Mouse (Mus musculus): ENCODE data around the gene Drosha. TPM values are rescaled to one million over a fixed set of nuclear protein-coding genes. Genes with fewer than 3 reads are reported as not detected.
"Not testable (repeated sequence)": the region's sequence is repeated elsewhere in the genome, so short reads cannot be mapped to it uniquely, and the experiment has no call there.

Gene Drosha
- polyA plus RNA-seq, 1 experiment from 2014 or later = 65.1 TPM

GRCm38 (mm10) chr15:12919967-12920870 lies 95.6 kb downstream of the Drosha start:
- H3K36me3 ChIP-seq = peaks cover 78% of the 10 kb centered on the region

GRCm38 (mm10) chr15:12921901-12922300 lies 97.3 kb downstream of the Drosha start:
- Histone ChIP-seq H3K4me2 (replicated peaks) (no peak overlapping the region), H3K27me3 (no peaks in the 10 kb centered on the region), H3K4me3 (no peak overlapping the region), H3K9me3 (replicated peaks) (no peaks in the 10 kb centered on the region), H3K4me1 (no peaks in the 10 kb centered on the region), H3K27ac (no peak overlapping the region), H3K36me3 (peaks cover 78% of the 10 kb centered on the region), H3K9ac (no peak overlapping the region)
- no peak for ATAC-seq (ENCODE audit: low FRiP score)
- 94% methylated on average over 6 of the region's 6 CpGs for WGBS

More at GRCm38 (mm10) chr15:12919967-12920870, 95.6 kb downstream of the Drosha start:
- Histone ChIP-seq H3K4me1 (no peaks in the 10 kb centered on the region), H3K27ac (0 out of 2 replicates have a peak overlapping the region, but pooled peaks have one; percentile 12), H3K9ac (no peak overlapping the region), H3K9me3 (replicated peaks) (no peaks in the 10 kb centered on the region), H3K4me3 (no peak overlapping the region), H3K27me3 (no peaks in the 10 kb centered on the region), H3K4me2 (replicated peaks) (no peak overlapping the region)
- ATAC-seq (ENCODE audit: low FRiP score) = peak; percentile 58
- WGBS = 76% methylated on average over 24 of the region's 24 CpGs

DNA sequence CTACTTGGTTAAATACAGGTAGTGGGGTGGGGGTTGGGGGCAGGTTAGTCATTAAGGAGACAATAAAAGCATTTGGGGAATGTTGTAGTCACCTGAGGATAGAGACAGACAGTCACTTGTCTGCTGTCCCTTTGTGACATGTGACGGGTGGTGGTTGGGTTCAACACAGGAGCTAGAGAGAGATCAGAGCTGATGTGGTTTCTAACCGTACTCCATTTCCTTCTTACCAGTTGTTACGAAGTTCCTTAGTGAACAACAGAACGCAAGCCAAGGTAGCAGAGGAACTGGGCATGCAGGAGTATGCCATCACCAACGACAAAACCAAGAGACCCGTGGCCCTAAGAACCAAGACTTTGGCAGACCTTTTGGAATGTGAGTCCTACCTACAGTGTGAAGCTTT lies 99.2 kb downstream of the Drosha start:
- no peak overlapping the region for H3K9ac ChIP-seq
- WGBS = 91% methylated on average over 6 of the region's 6 CpGs

GRCm38 (mm10) chr15:12931481-12931880 lies 106.9 kb downstream of the Drosha start:
- Histone ChIP-seq H3K36me3 (peaks cover 57% of the 10 kb centered on the region), H3K9ac (no peak overlapping the region)
- 91% methylated on average over 5 of the region's 5 CpGs for WGBS

More for the DNA sequence above, 99.2 kb downstream of the Drosha start:
- no peak for ATAC-seq (ENCODE audit: low FRiP score)
- Histone ChIP-seq H3K9me3 (replicated peaks) (no peaks in the 10 kb centered on the region), H3K36me3 (peaks cover 67% of the 10 kb centered on the region), H3K4me1 (no peaks in the 10 kb centered on the region), H3K4me2 (replicated peaks) (no peak overlapping the region), H3K4me3 (no peak overlapping the region), H3K27me3 (no peaks in the 10 kb centered on the region), H3K27ac (no peak overlapping the region)

DNA sequence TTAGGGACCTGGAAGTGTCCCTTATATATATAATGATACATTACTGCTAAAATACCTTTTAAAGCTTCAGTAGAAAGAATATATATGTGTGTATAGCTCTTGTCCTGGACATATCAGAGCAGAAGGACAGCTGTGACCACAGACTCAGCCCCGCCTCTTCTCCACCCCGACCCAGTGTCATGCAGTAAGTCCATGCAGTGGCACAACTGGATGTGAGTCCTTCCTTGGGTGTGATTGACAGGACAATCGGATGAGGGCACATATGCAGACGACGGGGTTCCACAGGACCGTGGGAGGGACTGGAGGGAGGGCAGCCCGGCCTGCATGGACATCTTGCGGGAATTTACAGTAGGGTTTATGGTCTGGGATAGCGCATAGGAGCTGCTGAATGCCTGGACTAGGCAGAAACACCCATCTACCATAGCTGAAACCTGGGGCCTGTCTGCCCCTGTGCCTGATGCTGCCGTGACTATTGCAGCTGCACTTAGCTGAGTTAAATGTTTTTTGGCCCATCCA lies 111.7 kb downstream of the Drosha start:
- no peak overlapping the region for H3K27ac ChIP-seq
- no peak overlapping the region for H3K4me3 ChIP-seq
- H3K36me3 ChIP-seq = peaks cover 26% of the 10 kb centered on the region
- no peak overlapping the region for H3K4me2 ChIP-seq (replicated peaks)
- H3K9ac ChIP-seq = no peak overlapping the region
- H3K27me3 ChIP-seq = no peaks in the 10 kb centered on the region
- H3K4me1 ChIP-seq = no peaks in the 10 kb centered on the region
- no peaks in the 10 kb centered on the region for H3K9me3 ChIP-seq (replicated peaks)
- no peak for ATAC-seq (ENCODE audit: low FRiP score)
- 90% methylated on average over 10 of the region's 10 CpGs for WGBS

More at GRCm38 (mm10) chr15:12931481-12931880, 106.9 kb downstream of the Drosha start:
- H3K4me3 ChIP-seq = no peak overlapping the region
- no peaks in the 10 kb centered on the region for H3K4me1 ChIP-seq
- no peak overlapping the region for H3K4me2 ChIP-seq (replicated peaks)
- H3K27me3 ChIP-seq = no peaks in the 10 kb centered on the region
- no peaks in the 10 kb centered on the region for H3K9me3 ChIP-seq (replicated peaks)
- no peak overlapping the region for H3K27ac ChIP-seq
- no peak for ATAC-seq (ENCODE audit: low FRiP score)

DNA sequence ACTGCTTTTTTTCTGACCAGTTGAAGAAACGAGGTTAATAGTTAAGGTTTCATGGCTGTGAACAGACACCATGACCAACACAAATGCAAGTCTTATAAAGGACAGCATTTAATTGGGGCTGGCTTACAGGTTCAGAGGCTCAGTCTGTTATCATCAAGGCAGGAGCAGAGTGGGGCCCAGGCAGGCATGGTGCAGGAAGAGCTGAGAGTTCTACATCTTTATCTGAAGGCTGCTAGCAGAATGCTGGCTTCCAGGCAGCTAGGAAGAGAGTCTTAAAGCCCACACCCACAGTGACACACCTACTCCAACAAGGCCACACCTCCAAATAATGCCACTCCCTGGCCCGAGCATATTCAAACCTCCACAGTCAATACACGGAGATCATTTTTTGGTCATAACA lies 112.7 kb downstream of the Drosha start:
- not testable (repeated sequence) for H3K27ac ChIP-seq; H3K4me3 ChIP-seq; H3K9ac ChIP-seq; H3K9me3 ChIP-seq (replicated peaks); H3K4me1 ChIP-seq; H3K4me2 ChIP-seq (replicated peaks); H3K27me3 ChIP-seq; ATAC-seq (ENCODE audit: low FRiP score)
- 82% methylated on average over 3 of the region's 3 CpGs for WGBS
- H3K36me3 ChIP-seq = peaks cover 21% of the 10 kb centered on the region

- H3K9ac ChIP-seq = no peak overlapping the region
- H3K27me3 ChIP-seq = no peaks in the 10 kb centered on the region
- no peaks in the 10 kb centered on the region for H3K4me1 ChIP-seq
- WGBS = 86% methylated on average over 9 of the region's 9 CpGs
- no peak overlapping the region for H3K4me2 ChIP-seq (replicated peaks)
- H3K27ac ChIP-seq = no peak overlapping the region
- ATAC-seq (ENCODE audit: low FRiP score) = no peak
- H3K36me3 ChIP-seq = peaks cover 9% of the 10 kb centered on the region
- no peaks in the 10 kb centered on the region for H3K9me3 ChIP-seq (replicated peaks)
- H3K4me3 ChIP-seq = no peak overlapping the region
Measured at GRCm38 (mm10) chr15:12941106-12941505, 116.5 kb downstream of the Drosha start.

DNA sequence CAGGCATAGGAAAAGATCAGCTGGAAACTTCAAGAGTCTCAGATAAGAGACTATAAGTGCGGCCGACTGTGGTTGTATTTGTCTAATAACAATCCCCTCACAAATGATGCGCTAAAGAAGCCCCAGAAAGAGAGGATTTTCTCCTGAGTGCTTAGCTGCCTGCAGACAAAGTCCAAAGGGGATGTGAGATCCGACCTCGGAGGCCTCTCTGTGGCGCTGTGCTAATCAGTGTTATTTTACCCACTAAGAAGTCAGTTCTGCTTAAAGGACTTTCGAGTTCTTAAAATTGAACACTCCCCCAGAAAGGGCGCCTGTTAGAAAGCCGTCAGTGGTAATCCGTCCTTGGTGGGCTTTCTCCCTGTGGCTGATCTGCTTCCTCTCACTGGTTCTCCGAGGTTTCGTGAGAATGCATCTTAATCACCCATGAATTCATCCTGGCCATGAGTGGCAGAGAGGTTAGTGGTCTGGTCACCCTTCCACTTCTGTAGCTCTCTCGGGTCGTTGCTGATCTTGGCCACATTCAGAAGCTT lies 117.1 kb downstream of the Drosha start:
- peaks cover 2% of the 10 kb centered on the region; the same call in 1 of the 2 replicates for H3K36me3 ChIP-seq

GRCm38 (mm10) chr15:12942424-12942823 lies 117.8 kb downstream of the Drosha start:
- Histone ChIP-seq H3K4me3 (no peak overlapping the region), H3K9me3 (replicated peaks) (no peaks in the 10 kb centered on the region), H3K9ac (no peak overlapping the region), H3K27ac (no peak overlapping the region), H3K4me1 (no peaks in the 10 kb centered on the region), H3K36me3 (no peaks in the 10 kb centered on the region), H3K27me3 (no peaks in the 10 kb centered on the region), H3K4me2 (replicated peaks) (no peak overlapping the region)
- no peak for ATAC-seq (ENCODE audit: low FRiP score)
- WGBS = 92% methylated on average over 4 of the region's 4 CpGs

More for the DNA sequence above, 117.1 kb downstream of the Drosha start:
- Histone ChIP-seq H3K9ac (no peak overlapping the region), H3K27me3 (no peaks in the 10 kb centered on the region), H3K27ac (no peak overlapping the region), H3K9me3 (replicated peaks) (no peaks in the 10 kb centered on the region), H3K4me2 (replicated peaks) (no peak overlapping the region), H3K4me3 (no peak overlapping the region), H3K4me1 (no peaks in the 10 kb centered on the region)
- WGBS = 65% methylated on average over 14 of the region's 14 CpGs
- no peak for ATAC-seq (ENCODE audit: low FRiP score)

DNA sequence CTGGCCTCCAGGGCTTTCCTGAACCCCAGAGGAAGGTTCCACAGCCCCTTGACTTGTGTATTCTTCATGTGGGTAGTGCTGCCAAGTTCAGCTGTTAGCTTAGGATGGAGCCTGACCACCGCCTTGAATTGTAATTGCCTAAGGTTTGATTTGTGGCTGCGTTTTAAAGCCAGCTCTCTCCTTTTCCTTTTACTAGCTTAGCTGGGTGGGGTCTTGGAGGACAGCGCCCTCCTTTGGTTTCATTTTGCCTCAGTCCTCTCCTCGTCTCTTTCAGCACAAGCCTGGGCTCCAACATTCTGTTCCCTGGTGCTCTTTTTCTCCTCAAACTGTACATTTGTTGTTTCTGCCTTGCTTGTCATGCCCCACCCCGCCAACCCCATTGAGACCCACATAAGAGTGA lies 133.4 kb downstream of the Drosha start:
- Histone ChIP-seq H3K9me3 (replicated peaks) (0 out of 2 replicates have a peak, but pooled peaks cover 9% of the 10 kb centered on the region), H3K36me3 (no peaks in the 10 kb centered on the region), H3K4me1 (no peaks in the 10 kb centered on the region), H3K27me3 (no peaks in the 10 kb centered on the region), H3K4me2 (replicated peaks) (no peak overlapping the region), H3K27ac (no peak overlapping the region), H3K9ac (no peak overlapping the region), H3K4me3 (no peak overlapping the region)
- WGBS = 85% methylated on average over 5 of the region's 5 CpGs
- ATAC-seq (ENCODE audit: low FRiP score) = no peak

DNA sequence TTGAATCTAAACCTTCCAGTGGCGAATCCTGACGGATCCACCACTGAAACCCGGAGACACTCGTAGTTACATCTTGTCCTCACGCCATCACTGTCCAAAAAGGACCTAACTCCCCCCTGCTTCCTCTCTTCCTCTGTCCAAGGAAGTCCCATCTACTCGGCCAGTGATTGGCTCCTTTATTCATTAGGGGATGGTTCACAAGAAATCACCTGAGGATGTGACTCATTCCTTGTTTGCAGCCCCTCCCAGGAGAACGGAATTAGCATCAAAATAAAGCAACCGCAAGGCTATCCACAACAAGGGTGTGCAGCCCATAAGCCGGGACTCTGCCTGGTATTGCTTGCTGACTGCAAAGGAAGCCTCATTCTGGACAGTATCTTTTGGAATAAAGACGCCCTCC lies 137.6 kb downstream of the Drosha start:
- Histone ChIP-seq H3K27ac (no peak overlapping the region), H3K4me3 (no peak overlapping the region), H3K27me3 (no peaks in the 10 kb centered on the region), H3K4me1 (no peaks in the 10 kb centered on the region), H3K4me2 (replicated peaks) (no peak overlapping the region), H3K36me3 (no peaks in the 10 kb centered on the region), H3K9me3 (replicated peaks) (no peaks in the 10 kb centered on the region), H3K9ac (no peak overlapping the region)
- 90% methylated on average over 10 of the region's 10 CpGs for WGBS
- ATAC-seq (ENCODE audit: low FRiP score) = no peak

GRCm38 (mm10) chr15:12965209-12965608 lies 140.6 kb downstream of the Drosha start:
- Histone ChIP-seq H3K4me2 (replicated peaks) (no peak overlapping the region), H3K27ac (no peak overlapping the region), H3K9me3 (replicated peaks) (no peaks in the 10 kb centered on the region), H3K36me3 (no peaks in the 10 kb centered on the region), H3K9ac (no peak overlapping the region), H3K27me3 (no peaks in the 10 kb centered on the region), H3K4me1 (no peaks in the 10 kb centered on the region), H3K4me3 (no peak overlapping the region)
- WGBS = 78% methylated on average over 5 of the region's 5 CpGs
- no peak for ATAC-seq (ENCODE audit: low FRiP score)
